Mouse (Mus musculus) heart, postnatal 0 days (tissue): ENCODE measurements at regions not wholly inside any gene's neighbourhood (a gene's known extent, or its start where the extent isn't known, plus 50 kb on each side); places are given as distances from the start of the nearest gene placed in this dataset.

Experiments
- CTCF ChIP-seq: IDR thresholded peaks from 2 replicates; pipeline ENCODE4 v1.5.1; 2016; ENCODE audit warnings: antibody characterized with exemption, control low read depth, low read depth
- EP300 ChIP-seq: IDR thresholded peaks from 2 replicates; pipeline ENCODE4 v1.6.1; 2016; ENCODE audit warnings: antibody characterized with exemption, low read depth

- TF ChIP-seq EP300: no peak
- no peak for TF ChIP-seq CTCF
Observed at GRCm38 (mm10) chr12:27164920-27165504, 177.4 kb downstream of the Sox11 start.
